Mouse (Mus musculus): Measurements from ENCODE around the gene Myo16. TPM values are rescaled to one million over a fixed set of nuclear protein-coding genes. Genes with fewer than 3 reads are reported as not detected.

Myo16 gene
- polyA plus RNA-seq, 1 experiment from 2014 or later: 0.63 TPM

- 62% methylated on average over 16 of the region's 16 CpGs for WGBS
- H3K27ac ChIP-seq (replicated peaks): no peak overlapping the region
- H3K9me3 ChIP-seq (replicated peaks): no peaks in the 10 kb centered on the region
- H3K4me2 ChIP-seq (replicated peaks): no peak overlapping the region
- no peak overlapping the region for H3K9ac ChIP-seq
- no peaks in the 10 kb centered on the region for H3K36me3 ChIP-seq
- ATAC-seq (ENCODE audit: insufficient number of reproducible peaks, low FRiP score, low TSS enrichment, low read depth): no peak
- H3K4me1 ChIP-seq: no peaks in the 10 kb centered on the region
- H3K27me3 ChIP-seq: no peaks in the 10 kb centered on the region
- H3K4me3 ChIP-seq (replicated peaks): no peak overlapping the region
Observed at GRCm38 (mm10) chr8:10439595-10440453, 286.1 kb downstream of the Myo16 start.

- Histone ChIP-seq H3K27me3 (no peaks in the 10 kb centered on the region), H3K9ac (no peak overlapping the region), H3K36me3 (no peaks in the 10 kb centered on the region), H3K27ac (replicated peaks) (no peak overlapping the region), H3K4me1 (no peaks in the 10 kb centered on the region), H3K9me3 (replicated peaks) (no peaks in the 10 kb centered on the region), H3K4me2 (replicated peaks) (no peak overlapping the region), H3K4me3 (replicated peaks) (no peak overlapping the region)
- ATAC-seq (ENCODE audit: insufficient number of reproducible peaks, low FRiP score, low TSS enrichment, low read depth): no peak
- 65% methylated on average over 3 of the region's 3 CpGs for WGBS
Observed at GRCm38 (mm10) chr8:10442562-10442961, 288.9 kb downstream of the Myo16 start.

- ATAC-seq (ENCODE audit: insufficient number of reproducible peaks, low FRiP score, low TSS enrichment, low read depth): no peak
- whole genome bisulfite sequencing: 81% methylated on average over 7 of the region's 7 CpGs
- Histone ChIP-seq H3K4me2 (replicated peaks) (no peak overlapping the region), H3K27ac (replicated peaks) (no peak overlapping the region), H3K27me3 (no peaks in the 10 kb centered on the region), H3K36me3 (no peaks in the 10 kb centered on the region), H3K4me3 (replicated peaks) (no peak overlapping the region), H3K4me1 (no peaks in the 10 kb centered on the region), H3K9me3 (replicated peaks) (no peaks in the 10 kb centered on the region), H3K9ac (no peak overlapping the region)
Observed at GRCm38 (mm10) chr8:10445011-10445410, 291.3 kb downstream of the Myo16 start.

GRCm38 (mm10) chr8:10448545-10448944, 294.8 kb downstream of the Myo16 start:
- no peak overlapping the region for H3K4me3 ChIP-seq (replicated peaks)
- H3K9ac ChIP-seq: no peak overlapping the region
- ATAC-seq (ENCODE audit: insufficient number of reproducible peaks, low FRiP score, low TSS enrichment, low read depth): no peak
- 60% methylated on average over 14 of the region's 14 CpGs for WGBS
- no peaks in the 10 kb centered on the region for H3K27me3 ChIP-seq
- H3K36me3 ChIP-seq: no peaks in the 10 kb centered on the region
- 0 out of 2 replicates have a peak, but pooled peaks cover 6% of the 10 kb centered on the region for H3K4me1 ChIP-seq
- H3K27ac ChIP-seq (replicated peaks): no peak overlapping the region
- H3K4me2 ChIP-seq (replicated peaks): no peak overlapping the region
- no peaks in the 10 kb centered on the region for H3K9me3 ChIP-seq (replicated peaks)

- Histone ChIP-seq H3K27ac (replicated peaks) (no peak overlapping the region), H3K4me3 (replicated peaks) (no peak overlapping the region), H3K27me3 (no peaks in the 10 kb centered on the region), H3K4me1 (0 out of 2 replicates have a peak, but pooled peaks cover 9% of the 10 kb centered on the region), H3K9me3 (replicated peaks) (no peaks in the 10 kb centered on the region), H3K4me2 (replicated peaks) (no peak overlapping the region), H3K36me3 (no peaks in the 10 kb centered on the region), H3K9ac (no peak overlapping the region)
- ATAC-seq (ENCODE audit: insufficient number of reproducible peaks, low FRiP score, low TSS enrichment, low read depth): no peak
- WGBS: 47% methylated on average over 10 of the region's 10 CpGs
Observed at GRCm38 (mm10) chr8:10453046-10453445, 299.3 kb downstream of the Myo16 start.

- 56% methylated on average over 9 of the region's 9 CpGs for WGBS
- no peak for ATAC-seq (ENCODE audit: insufficient number of reproducible peaks, low FRiP score, low TSS enrichment, low read depth)
- no peaks in the 10 kb centered on the region for H3K36me3 ChIP-seq
- no peaks in the 10 kb centered on the region for H3K9me3 ChIP-seq (replicated peaks)
- no peak overlapping the region for H3K9ac ChIP-seq
- H3K27ac ChIP-seq (replicated peaks): no peak overlapping the region
- no peak overlapping the region for H3K4me2 ChIP-seq (replicated peaks)
- no peak overlapping the region for H3K4me3 ChIP-seq (replicated peaks)
- 0 out of 2 replicates have a peak, but pooled peaks cover 6% of the 10 kb centered on the region for H3K4me1 ChIP-seq
- H3K27me3 ChIP-seq: no peaks in the 10 kb centered on the region
Observed at GRCm38 (mm10) chr8:10458151-10458649, 304.5 kb downstream of the Myo16 start.

GRCm38 (mm10) chr8:10462271-10462670, 308.6 kb downstream of the Myo16 start:
- Histone ChIP-seq H3K36me3 (no peaks in the 10 kb centered on the region), H3K27ac (replicated peaks) (no peak overlapping the region), H3K9ac (no peak overlapping the region), H3K4me2 (replicated peaks) (no peak overlapping the region), H3K4me3 (replicated peaks) (no peak overlapping the region), H3K9me3 (replicated peaks) (no peaks in the 10 kb centered on the region), H3K27me3 (peaks cover 2% of the 10 kb centered on the region; the same call in 1 of the 2 replicates), H3K4me1 (no peaks in the 10 kb centered on the region)
- WGBS: 66% methylated on average over 5 of the region's 5 CpGs
- no peak for ATAC-seq (ENCODE audit: insufficient number of reproducible peaks, low FRiP score, low TSS enrichment, low read depth)

- Histone ChIP-seq H3K4me1 (no peaks in the 10 kb centered on the region), H3K27me3 (peaks cover 2% of the 10 kb centered on the region), H3K9ac (no peak overlapping the region), H3K4me2 (replicated peaks) (no peak overlapping the region), H3K9me3 (replicated peaks) (no peaks in the 10 kb centered on the region), H3K36me3 (no peaks in the 10 kb centered on the region), H3K27ac (replicated peaks) (no peak overlapping the region), H3K4me3 (replicated peaks) (no peak overlapping the region)
- WGBS: 53% methylated on average over 3 of the region's 3 CpGs
- ATAC-seq (ENCODE audit: insufficient number of reproducible peaks, low FRiP score, low TSS enrichment, low read depth): no peak
Observed at GRCm38 (mm10) chr8:10468490-10468889, 314.8 kb downstream of the Myo16 start.

GRCm38 (mm10) chr8:10469658-10470057, 315.9 kb downstream of the Myo16 start:
- Histone ChIP-seq H3K4me1 (no peaks in the 10 kb centered on the region), H3K4me3 (replicated peaks) (no peak overlapping the region), H3K36me3 (no peaks in the 10 kb centered on the region), H3K9me3 (replicated peaks) (no peaks in the 10 kb centered on the region), H3K9ac (no peak overlapping the region), H3K27me3 (peaks cover 2% of the 10 kb centered on the region), H3K4me2 (replicated peaks) (no peak overlapping the region), H3K27ac (replicated peaks) (no peak overlapping the region)
- ATAC-seq (ENCODE audit: insufficient number of reproducible peaks, low FRiP score, low TSS enrichment, low read depth): no peak
- WGBS: 43% methylated on average over 2 of the region's 2 CpGs

GRCm38 (mm10) chr8:10470280-10470679, 316.6 kb downstream of the Myo16 start:
- ATAC-seq (ENCODE audit: insufficient number of reproducible peaks, low FRiP score, low TSS enrichment, low read depth): no peak
- WGBS: 35% methylated on average over 6 of the region's 6 CpGs
- H3K9ac ChIP-seq: no peak overlapping the region
- no peak overlapping the region for H3K27ac ChIP-seq (replicated peaks)
- no peak overlapping the region for H3K4me3 ChIP-seq (replicated peaks)
- no peaks in the 10 kb centered on the region for H3K9me3 ChIP-seq (replicated peaks)
- peaks cover 2% of the 10 kb centered on the region for H3K27me3 ChIP-seq
- no peaks in the 10 kb centered on the region for H3K36me3 ChIP-seq
- H3K4me1 ChIP-seq: no peaks in the 10 kb centered on the region
- H3K4me2 ChIP-seq (replicated peaks): no peak overlapping the region

- Histone ChIP-seq H3K36me3 (no peaks in the 10 kb centered on the region), H3K4me2 (replicated peaks) (no peak overlapping the region), H3K4me3 (replicated peaks) (no peak overlapping the region), H3K27me3 (no peaks in the 10 kb centered on the region; the same call in 1 of the 2 replicates), H3K9me3 (replicated peaks) (no peaks in the 10 kb centered on the region), H3K9ac (no peak overlapping the region), H3K4me1 (no peaks in the 10 kb centered on the region), H3K27ac (replicated peaks) (no peak overlapping the region)
- ATAC-seq (ENCODE audit: insufficient number of reproducible peaks, low FRiP score, low TSS enrichment, low read depth): no peak
- WGBS: 82% methylated on average over 3 of the region's 3 CpGs
Observed at GRCm38 (mm10) chr8:10472371-10472770, 318.7 kb downstream of the Myo16 start.
